Mouse (Mus musculus) kidney, postnatal 25 days (tissue): ENCODE data around the gene Impdh2.
A peak's percentile ranks its signal among the peaks of the same experiment; 100 is the strongest.

Experiments used
- DNase-seq, 2 experiments: peaks; one replicate each; pipeline ENCODE4 v3.0.0; 2021; ENCODE audit warnings: mixed read lengths in 2 of 2

Gene Impdh2

DNA sequence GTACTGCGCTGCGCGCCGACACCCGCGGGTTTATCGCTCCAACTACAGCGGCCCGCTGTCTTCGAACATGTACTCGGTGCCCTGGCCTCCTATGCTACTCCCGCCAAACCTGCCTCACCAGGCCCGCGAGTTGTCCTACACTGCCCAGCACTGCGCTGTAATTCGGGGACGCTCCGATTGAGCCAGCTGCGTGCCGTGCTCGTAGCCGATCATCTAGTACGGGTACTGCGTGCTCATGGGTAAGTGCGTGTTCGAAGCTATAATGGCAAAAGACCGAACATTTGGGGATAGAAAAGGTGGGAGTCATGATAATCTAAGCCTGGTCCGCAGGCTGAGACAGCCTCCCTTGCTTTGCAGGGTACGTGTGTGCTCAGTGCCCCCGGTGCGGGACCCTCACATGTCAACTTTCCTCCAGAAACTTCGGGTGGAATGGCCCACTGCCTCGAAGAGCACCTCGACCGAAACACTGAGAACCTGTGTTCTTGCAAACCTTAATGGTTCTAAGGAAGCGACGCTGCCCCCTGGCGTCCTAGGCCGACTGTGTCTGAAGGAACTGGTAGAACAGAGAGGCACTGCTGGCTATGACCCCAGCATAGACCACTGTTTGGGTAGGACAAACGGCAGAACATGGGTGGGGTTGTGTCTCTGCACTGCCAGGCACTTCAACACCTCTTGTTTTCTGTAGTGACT, 10.3 kb downstream of the Impdh2 start:
- DNase-seq, result peak; percentile 91 to 95

DNA sequence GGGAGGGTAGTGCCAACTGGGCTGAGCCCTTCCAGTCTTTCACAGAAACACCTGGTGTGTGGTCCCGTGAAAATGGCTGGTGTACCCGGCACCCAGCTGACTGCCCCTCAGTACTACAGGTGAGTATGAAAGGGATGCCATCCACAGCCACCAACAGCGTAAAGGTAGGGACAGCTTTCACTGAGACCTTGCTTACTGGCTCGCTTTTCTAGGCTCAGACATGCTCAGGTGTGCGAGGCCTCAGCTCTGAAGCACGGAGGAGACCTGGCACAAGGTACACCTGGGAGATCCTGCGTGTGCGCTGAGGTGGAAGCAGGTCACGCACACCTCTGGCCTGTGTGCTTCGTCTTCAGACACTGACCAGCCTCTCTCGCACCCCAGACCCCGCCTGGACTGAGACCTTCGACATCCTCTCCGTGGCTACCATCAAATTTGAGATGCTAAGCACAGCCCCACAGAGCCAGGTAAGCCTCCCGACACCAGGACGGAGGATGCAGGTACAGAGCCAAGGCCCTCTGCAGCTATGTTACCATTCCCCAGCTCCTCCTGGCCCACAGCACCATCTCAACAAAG, 11.4 kb downstream of the Impdh2 start:
- DNase-seq, result no peak

DNA sequence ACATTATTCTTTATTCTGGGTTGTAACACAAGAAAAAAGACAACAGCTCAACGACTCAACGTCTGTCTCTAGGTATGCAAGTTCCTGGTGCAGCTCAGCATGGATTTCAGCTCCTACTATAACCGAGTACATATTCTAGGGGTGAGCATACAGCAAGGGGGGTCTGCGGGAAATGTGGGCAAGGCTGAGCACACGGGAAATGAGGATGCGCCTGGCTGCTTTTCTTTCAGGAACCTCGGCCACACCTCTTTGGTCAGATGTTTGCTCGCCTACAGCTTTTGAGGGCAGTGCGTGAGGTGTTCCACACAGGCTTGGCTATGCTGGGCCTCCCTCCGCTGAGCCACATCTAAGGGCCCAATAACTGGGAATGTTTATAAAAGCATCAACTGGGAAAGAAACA, 12.2 kb downstream of the Impdh2 start:
- no peak for DNase-seq

DNA sequence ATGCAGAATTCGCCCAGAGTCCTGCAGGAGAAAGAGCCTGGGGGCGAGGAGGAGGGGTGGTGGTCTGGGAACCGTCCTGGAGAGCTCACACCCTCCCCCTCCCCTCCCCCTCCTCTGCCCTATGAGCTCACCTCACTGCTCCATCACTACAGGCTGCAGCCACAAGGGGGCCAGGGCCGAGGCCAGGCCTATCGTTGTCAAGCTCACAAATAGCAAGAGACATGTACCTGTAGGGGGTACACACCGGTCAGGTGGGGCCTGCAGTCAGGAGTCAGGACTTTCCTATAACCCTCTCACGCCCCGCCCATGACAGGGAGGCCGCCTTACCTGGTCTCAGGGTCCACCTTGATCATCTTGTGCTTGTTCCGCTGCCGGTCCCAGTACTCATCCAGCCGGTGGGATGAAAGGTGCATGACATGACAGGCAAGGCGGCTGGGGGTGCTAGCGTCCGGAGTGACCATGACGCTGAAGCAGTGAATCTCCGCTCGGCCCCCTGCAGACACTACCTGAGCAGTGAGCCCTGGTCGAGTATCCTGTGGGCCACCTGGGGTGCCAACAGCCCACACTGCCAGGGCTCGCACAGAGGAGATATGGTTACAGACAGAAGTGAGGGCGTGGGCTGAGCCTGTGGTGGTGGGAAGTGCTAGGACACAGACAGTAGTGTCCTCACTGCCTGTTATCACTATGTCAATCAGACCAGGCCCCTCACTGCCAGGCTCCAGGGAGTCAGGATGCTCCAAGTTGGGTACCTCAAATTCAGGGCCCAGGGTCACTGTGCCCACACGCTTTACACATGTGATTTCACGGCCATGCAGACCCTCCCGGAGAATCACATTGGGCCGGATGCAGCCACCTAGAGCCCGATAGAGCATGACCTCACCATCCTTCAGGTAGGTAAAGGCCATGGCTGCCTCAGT, 13.9 kb downstream of the Impdh2 start:
- DNase-seq, result peak; percentile 75 to 84

DNA sequence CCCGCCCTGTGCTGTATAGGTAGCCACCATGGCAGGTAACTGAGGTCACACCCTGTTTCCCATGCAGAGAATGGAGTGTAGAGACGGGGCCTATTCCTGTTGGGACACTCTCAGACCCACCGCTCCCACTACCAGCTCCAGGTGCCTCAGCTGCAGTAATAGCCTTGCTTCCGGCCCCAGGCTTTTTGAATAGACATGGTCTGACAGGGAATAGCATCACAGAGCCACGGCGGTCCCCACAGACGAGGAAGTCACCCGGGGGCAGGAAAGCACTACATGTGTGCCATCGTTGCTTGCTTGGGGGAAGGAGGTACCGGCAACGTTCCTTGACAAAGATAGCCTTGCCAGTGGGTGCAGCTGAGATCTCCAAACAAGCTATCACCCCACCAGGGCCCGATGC, 14.8 kb downstream of the Impdh2 start:
- peak in 1 of 2 experiments; percentile 38 for DNase-seq

DNA sequence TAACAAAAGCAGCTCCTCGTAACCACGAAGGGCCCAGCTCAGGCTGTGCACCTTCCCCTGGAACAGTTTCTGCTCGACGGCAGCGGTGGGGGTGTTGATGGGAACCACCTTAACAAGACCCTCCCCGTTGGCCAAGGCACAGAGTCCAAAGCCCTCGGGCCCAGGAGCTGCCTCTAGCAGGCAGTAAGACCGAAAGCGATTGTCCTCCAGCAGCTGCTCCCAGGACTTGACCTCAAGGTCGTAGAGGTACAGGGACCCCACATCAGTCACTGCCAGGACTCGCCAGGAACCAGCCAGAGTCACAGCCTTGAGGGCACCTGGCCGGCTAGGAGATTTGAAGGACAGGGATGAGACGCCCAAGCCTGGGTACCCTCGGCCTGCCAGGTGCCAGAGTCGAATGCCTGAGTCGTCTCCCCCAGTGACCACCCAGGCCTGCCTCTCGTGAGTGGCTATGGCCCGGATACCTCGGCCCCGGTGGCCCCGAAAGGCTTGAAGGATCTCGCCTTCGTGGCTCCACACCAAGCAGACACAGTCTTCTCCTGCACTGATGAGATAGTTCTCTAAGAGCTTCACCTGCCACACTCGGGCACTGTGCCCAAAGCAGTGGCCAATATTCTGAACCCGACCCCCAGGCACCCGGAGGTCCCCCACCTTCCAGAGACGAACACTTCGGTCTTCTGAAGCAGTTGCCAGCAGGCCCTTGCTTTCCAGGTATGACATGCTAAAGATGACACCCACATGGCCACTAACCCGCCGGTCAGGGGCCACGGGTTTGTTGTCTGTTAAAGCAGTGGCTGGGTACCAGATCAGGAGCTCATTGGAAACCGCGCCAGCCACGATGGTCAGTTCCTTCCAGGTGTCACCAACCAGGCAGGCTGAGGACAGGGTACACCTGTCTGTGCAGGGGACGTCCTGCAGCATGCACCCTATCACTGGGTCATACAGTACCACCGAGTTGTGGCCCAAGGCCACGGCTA, 15.5 kb downstream of the Impdh2 start:
- DNase-seq, result no peak

DNA sequence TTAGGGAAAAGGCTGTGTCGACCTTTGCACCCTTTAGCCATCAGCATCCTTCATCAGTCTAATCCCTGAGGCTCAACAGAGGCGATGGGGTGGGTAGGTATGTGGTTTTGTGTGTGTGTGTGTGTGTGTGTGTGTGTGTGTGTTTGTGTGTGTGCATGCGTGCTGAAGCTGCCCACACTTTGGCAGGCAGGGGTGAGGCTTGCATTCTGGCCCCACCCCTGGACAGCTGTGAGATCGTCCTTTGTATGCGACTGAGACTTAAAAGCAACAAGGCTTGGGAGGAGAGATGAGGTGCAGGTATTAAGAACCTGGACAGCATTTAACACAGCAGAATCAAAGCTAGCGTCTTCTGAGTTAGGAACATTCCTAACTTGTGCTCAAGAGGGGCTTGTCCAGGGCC, 16.9 kb downstream of the Impdh2 start:
- no peak for DNase-seq

DNA sequence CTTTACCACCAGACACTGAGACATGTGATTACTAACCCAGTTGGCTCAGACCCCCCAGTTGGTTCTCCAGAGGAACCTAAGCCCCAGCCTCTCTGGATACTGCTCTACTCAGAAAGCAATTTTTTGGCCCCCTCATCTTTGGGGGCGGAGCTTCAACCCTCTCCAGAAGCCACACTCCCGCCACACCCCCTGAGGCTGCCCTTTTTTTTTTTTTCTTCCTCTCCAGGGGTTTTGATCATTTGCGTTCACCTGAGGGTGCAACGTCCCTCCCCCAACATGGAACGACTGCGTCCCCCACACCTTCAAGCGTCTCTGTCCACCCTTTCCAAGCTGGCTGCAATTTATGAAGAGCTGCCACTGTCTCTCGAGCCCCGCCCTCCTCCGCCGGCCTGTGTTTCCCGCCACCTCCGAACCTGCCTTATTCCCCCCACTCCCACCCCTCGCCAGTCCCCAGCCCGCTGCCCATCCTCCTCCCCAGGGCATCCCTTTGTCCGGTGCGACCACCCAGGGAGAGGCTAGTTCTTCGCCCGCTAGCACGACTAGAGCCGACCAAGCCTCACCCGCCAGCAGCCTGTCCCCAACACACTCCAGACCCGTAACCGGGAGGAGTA, 18.0 kb downstream of the Impdh2 start:
- DNase-seq, result peak; percentile 49 to 69

DNA sequence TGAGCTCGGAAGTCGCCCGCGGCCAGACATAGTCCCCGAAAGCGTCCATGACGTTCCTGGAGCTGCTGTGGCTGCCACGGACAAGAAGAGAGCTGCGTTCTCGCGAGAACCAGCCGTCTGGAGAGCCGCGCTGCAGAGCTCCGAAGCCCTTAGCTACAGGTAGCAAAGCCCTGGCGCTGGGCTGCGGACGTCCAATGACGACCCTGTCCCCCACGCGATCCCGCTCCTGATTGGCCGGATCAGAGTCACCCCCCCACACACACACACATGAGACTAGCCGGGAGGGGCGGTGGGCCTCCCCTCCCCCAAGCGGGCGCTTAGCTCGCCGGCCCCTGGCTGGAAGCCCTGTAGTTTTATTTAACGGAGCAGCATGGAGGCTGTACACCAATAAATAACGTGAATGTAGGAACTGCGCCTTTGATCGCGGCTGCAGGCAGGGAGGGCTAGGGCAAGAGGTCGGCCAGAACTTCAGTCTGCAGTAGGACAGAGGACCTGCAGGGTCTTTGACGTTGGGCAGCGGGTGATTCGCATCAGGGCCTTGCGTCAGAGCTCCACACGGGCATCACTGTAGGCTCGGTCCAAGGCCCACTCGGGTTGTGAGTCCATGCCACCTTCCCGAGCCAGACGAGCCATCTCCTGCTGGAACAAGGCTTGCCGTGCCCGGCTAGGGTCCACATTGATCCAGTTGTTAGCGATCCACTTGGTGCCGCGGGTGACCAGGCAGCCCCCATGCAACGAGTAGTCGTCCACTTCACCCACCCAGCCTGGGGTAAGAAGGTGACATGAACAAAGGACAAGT, 18.7 kb downstream of the Impdh2 start, which contains the start of gene Wdr6:
TSS of gene Wdr6 (minus strand) at position 195 of the 799 bp plus-strand sequence.
- DNase-seq, result peak; percentile 95 to 99

DNA sequence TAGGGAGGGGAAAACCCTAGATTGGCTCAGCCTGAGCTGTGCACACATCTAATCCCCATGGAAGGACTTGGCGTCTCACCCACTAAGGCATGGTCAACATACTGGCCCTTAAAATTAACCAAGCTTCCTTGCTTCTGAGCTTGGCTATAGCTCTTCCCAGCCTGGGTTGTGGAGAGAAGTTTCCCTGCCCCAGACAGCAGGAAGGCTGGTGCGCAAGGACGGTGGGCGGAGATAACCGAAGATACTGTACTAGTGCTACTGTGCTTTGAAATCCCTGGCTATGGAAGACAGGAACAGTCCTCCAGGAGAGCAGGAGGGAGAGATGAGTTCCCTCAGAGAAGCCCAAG, 19.2 kb downstream of the Impdh2 start:
- DNase-seq, result no peak

DNA sequence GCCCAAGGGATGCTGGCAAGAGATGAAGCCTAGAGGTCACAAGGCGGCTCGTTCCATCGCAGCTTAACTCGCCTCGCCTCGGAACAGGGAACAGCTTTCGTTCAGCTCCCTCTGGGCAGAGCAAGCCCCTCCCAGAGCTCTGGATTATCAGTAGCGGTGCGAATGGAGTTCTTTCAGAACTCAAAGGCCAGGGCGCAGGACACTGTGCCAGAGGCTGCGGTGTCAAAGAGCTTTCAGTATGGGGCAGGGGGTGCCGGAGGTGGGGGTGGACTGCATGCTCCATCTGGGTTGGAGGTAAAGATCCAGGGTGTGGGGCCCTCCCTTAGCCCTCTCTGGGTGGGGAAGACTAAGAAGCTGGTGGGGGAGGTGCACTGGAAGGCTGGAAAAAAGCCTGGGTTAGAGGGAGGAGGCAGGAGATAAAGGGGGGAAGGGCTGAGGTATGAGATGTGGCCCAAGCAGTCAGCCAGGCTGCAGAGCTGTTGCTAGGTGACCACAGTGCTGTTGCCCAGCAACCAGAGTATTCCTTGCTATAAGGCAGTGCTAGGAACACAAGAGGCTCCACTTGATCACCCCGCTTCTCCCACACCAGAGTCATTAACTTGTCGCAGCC, 27.6 kb downstream of the Impdh2 start:
- peak; percentile 54 to 80 for DNase-seq

DNA sequence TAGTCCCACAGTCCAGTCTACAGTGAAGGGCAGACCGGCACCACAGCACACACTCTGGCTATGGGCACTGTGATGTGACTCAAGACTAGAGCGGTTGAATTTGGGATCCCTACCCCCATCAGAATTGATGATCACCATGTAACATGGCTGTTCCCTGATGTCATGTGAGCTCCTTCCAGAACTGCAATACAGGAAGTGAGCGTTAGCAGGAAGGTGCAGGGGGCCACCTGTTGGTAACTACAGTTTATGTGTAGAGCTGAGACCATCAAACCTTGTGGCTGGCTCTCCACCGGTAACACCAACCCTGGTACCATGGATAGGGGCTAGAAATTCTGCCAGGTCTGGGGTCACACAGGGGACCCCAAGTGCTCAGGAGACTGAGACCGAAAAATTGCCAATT, 29.1 kb downstream of the Impdh2 start:
- DNase-seq, result no peak

DNA sequence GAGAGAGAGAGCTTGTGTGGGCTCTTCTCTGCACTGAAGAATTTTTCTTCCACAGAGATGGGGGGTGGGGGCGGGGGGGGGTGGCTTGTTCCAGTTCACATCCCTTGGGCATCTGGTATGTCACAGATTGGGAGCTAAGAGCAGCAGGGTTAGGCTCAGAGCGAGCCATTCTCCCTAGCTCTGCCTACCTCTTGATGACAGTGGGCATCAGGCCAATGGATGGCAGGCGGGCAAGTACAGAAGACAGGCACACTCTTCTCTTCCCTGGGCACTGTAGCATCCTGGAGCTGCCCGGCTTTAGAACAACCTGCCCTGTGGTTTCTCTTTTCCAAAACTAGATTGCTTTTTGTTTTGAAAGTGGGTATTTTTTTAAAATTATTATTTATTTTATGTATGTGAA, 31.4 kb downstream of the Impdh2 start:
- no peak for DNase-seq

DNA sequence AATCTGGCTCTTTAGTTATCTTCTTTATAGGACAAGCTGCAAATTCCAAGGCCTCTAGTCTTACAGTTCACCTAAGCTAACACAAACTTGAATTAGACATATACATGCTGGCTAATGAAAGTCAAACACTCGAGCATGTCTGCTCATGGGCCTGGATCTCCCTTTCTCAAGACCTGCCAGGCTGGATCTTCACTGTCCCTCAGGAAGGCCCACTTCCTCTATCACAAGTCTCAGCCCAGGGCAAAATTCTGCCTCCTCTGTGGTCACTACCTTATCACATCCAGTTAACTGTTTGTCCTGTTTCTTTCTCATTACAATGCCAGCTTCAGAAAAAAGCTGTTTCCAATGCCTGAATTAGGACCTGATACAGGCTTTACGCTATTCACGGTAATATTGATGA, 34.3 kb downstream of the Impdh2 start:
- DNase-seq, result no peak

DNA sequence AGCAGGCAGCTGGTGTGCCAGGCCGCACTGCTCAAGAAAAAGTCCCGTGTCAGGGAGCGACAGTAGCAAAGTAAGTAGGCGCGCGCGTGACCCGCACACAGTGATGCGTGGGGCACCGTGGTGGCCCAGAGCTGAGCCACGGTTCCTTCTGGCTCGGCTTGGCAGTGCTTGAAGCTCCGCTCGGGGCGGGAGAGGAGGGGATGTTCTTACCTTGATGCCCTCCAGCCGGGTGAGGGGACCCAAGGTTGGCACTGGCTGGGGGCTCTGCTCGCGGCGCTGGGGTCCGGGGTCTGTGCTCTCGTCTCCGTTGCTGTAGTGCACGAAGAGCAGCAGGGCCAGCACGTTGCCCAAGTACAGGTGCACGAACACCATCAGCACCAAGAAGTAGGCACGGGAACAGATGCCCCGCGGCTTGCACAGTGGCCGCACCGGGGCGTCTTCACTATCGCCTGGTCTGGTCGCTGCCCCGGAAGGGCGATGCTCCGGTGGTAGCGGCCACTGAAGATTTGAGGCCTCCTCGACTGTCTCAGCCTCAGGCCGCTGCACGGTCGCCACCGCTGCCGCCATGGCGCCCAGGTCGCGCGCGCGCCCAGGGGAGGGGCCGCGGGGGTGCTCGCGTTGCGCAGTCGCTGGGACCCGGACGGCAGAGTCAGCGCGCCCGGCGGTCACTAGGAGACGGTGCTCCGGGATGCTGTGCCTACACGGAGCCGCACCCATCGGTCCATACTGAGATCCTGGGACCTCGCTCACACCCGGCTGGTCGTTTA, 37.1 kb downstream of the Impdh2 start, which contains the start of gene P4htm:
TSS of gene P4htm (minus strand) at position 670 of the 767 bp plus-strand sequence.
- DNase-seq, result peak; percentile 53 to 78

DNA sequence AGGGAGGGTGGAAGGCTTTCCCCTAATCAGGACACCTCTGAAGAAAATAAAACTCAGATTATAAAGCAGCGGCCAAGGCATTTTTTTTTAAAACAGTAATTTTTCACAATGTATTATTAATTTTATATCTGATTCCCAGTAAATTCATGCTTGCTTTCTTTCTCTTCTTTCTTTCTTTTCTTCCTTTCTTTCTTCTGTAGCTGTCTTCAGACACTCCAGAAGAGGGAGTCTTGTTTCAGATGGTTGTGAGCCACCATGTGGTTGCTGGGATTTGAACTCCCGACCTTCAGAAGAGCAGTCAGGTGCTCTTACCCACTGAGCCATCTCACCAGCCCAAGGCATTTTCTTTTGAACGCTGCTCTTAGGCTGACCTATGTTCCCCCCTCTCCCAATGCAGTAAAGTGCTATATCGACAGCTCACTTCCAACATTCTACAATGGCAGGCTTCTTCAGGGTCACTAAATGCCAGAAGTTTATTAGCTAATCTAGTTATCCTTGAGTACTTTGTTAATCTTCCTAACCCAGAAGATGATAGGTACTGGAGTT, 39.0 kb downstream of the Impdh2 start:
- no peak for DNase-seq

DNA sequence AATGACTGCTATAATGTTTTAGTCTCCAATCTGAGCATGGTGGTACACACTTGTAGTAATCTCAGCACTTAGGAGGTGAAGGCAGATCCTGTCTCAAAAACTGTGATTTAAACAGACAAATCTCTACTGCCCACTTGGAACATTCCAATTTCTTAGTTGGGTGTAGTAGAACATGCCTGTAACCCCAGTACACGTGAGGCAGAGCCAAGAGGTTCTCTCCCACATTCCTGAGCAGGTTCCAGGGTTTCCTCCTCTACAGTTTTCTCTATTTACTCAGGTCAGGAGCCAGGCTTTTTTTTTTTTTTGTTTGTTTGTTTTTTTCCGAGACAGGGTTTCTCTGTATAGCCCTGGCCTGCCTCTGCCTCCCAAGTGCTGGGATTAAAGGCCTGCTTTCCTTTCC, 39.9 kb downstream of the Impdh2 start:
- no peak for DNase-seq

DNA sequence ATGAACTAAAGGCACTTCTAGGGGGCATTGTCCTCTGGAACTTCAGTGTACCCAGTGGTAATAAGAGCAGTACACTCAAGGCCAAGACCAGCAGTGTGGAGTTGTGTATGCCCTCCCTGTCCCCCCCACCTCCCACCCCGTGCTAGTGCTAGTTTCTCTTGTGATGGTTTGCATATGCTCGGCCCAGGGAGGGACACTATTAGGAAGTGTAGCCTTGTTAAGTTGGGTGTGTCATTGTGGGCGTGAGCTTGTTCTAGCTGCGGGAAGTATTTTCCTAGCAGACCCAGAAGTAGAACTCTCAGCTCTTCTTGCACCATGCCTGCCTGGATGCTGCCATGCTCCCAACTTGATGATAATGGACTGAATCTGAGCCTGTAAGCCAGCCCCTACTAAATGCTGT, 41.9 kb downstream of the Impdh2 start:
- DNase-seq, result no peak

DNA sequence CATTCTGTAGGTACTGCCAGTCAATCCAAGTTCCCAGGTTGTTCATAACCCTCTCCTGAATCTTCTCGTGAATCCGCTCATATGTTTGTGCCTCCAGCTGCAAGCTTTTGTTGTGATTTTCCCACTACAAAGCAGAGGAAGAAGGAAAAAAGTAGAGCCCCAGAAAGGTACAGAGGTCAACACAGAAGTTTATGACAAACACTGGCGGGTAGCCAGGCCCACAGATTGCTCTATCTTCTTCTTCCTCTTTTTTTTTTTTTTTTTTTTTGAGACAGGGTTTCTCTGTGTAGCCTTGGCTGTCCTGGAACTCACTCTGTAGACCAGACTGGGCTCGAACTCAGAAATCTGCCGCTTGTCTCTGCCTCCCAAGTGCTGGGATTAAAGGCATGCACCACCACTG, 47.8 kb downstream of the Impdh2 start:
- peak in 1 of 2 experiments; percentile 21 for DNase-seq

DNA sequence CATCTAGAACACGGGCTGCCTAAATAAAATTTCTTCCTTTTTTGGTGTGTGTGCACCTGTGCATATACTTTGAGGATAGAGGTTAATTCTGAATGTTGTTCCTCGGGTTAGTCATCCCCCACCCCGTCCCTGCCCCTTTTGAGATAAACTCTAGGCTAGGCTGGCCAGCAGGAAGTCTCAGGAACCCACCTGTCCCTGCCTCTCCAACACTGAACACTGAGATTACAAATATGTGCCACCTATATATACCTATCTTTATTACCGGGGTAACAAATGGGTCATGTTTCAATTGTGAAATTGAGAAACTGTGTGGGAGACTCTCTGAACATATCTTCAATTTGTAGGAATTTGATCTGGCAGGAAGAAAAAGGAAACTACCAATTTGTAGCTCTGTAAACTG, 48.8 kb downstream of the Impdh2 start:
- DNase-seq, result no peak
